ENCODE assay signal across 8 mouse cellular contexts in the genomic region with DNA sequence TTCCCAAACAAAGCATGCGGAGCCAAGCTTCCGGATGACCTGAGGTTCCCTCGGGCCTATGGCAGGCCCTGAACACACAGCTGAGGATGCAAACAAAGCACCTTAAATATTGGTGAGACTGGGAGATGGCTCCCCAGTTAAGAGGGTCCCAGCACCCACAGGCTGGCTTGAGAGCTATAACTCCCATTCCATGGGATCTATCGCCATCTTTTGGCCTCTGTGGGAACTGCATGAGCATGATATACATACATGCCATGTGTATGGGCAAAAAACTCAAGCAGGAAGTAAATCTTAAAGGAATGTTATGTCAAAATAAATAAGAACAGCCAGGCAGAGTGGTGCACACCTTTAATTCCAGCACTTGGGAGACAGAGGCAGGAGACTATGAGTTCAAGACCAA. TPM values are rescaled to one million over a fixed set of nuclear protein-coding genes. Genes with fewer than 3 reads are reported as not detected.
DNase-seq lines count a peak whose midpoint lies in the region; ATAC-seq and TF ChIP-seq lines count a peak whose summit lies in the region.
"Had no signal": no experiment of that assay in that cellular context is flagged by ENCODE, and none has a peak within 500 bp of the region (broad histone marks: within the 10 kb centered on the region; RNA-seq: fewer than 3 reads in every experiment).

No protein-coding gene starts in this region.

- no peaks in the 10 kb centered on the region for H3K79me2 ChIP-seq in CH12.LX (replicated peaks; ENCODE audit: control insufficient read depth, extremely low read depth, insufficient read depth, poor library complexity, severe bottlenecking)

- in situ Hi-C loops in CH12.LX (cut with MboI; ENCODE audit: low pct_ligation_motif_present, low pct_unique_long_range_greater_than_20kb, low sequenced_read_pairs), result no loop called here

- WGBS in intestine, postnatal 0 days, result 79% methylated on average over 4 of the region's 4 CpGs
- 84% methylated on average over 4 of the region's 4 CpGs for WGBS in intestine, embryonic 15.5 days

- H3K9ac ChIP-seq in intestine, postnatal 0 days (ENCODE audit: low read depth, low read length), result no peak overlapping the region
- H3K9ac ChIP-seq in intestine, embryonic 15.5 days, result no peak overlapping the region
- H3K9ac ChIP-seq in CH12.LX (ENCODE audit: insufficient read depth, low read depth), result no peak overlapping the region
- H3K9ac ChIP-seq: embryonic facial prominence, embryonic 12.5 days had no signal

- ATAC-seq in intestine, postnatal 0 days, result no peak
- ATAC-seq in intestine, embryonic 15.5 days, result no peak

- dilution Hi-C loops in CH12.LX (cut with MboI; ENCODE audit: extremely low pct_ligation_motif_present, extremely low pct_unique_long_range_greater_than_20kb, low sequenced_read_pairs), result no loop called here

- TF ChIP-seq EP300 in CH12.LX (IDR thresholded peaks at IDR 0.05; ENCODE audit: low read length), result no peak

- peak; percentile 55 for TF ChIP-seq RAD21 in CH12.LX (IDR thresholded peaks at IDR 0.05; ENCODE audit: low read depth, low read length)

- DNase-seq in CH12.LX (ENCODE audit: extremely low read depth) (peak; percentile 38), ZHBTc4 (ENCODE audit: low read depth, low spot score) (peak; percentile 82)
- DNase-seq in monocyte, adult 2 months (ENCODE audit: low read depth in 1 of 2, low spot score in 2 of 2), result peak; percentile 20 to 29
- no peak for DNase-seq in layer of hippocampus, adult 11-12 months (ENCODE audit: low spot score)
- no peak for DNase-seq in frontal cortex, adult 2 months (ENCODE audit: extremely low spot score in 1 of 2, low spot score in 1 of 2)

- no peaks in the 10 kb centered on the region for H3K9me3 ChIP-seq in intestine, postnatal 0 days (ENCODE audit: control insufficient read depth)
- H3K9me3 ChIP-seq in intestine, embryonic 15.5 days, result no peaks in the 10 kb centered on the region
- peaks cover 7% of the 10 kb centered on the region for H3K9me3 ChIP-seq in CH12.LX (replicated peaks; ENCODE audit: low read length)

- peak; percentile 75 for TF ChIP-seq CTCF in intestine, postnatal 0 days (IDR thresholded peaks at IDR 0.05; ENCODE audit: low read depth)
- TF ChIP-seq CTCF in CH12.LX (conservative IDR thresholded peaks at IDR 0.05 in 1 of 2, IDR thresholded peaks at IDR 0.05 in 1 of 2; ENCODE audit: low read depth in 2 of 2, low read length in 2 of 2), result peak; percentile 62 to 65; a peak in 3 of 4 replicates

- H3K36me3 ChIP-seq in intestine, postnatal 0 days (ENCODE audit: control insufficient read depth, insufficient read depth), result no peaks in the 10 kb centered on the region
- no peaks in the 10 kb centered on the region for H3K36me3 ChIP-seq in intestine, embryonic 15.5 days
- H3K36me3 ChIP-seq in CH12.LX (replicated peaks in 1 of 2; ENCODE audit: control insufficient read depth in 1 of 2, insufficient read depth in 1 of 2, low read length in 1 of 2), result peaks cover 0 to under 1% of the 10 kb centered on the region in 2 experiments
- H3K36me3 ChIP-seq: embryonic facial prominence, embryonic 12.5 days had no signal

- no peak for TF ChIP-seq POLR2A in CH12.LX (IDR thresholded peaks at IDR 0.05; ENCODE audit: low read depth, low read length)

- H3K4me3 ChIP-seq in intestine, postnatal 0 days (ENCODE audit: low read depth, low read length), result no peak overlapping the region
- H3K4me3 ChIP-seq in intestine, embryonic 15.5 days (replicated peaks), result no peak overlapping the region
- no peak overlapping the region for H3K4me3 ChIP-seq in CH12.LX (replicated peaks in 1 of 3; ENCODE audit: low read depth in 2 of 3, low read length in 2 of 3, poor library complexity in 1 of 3)
- H3K4me3 ChIP-seq: embryonic facial prominence, embryonic 12.5 days had no signal

- H3K27ac ChIP-seq in intestine, postnatal 0 days (ENCODE audit: low read depth, low read length), result no peak overlapping the region
- no peak overlapping the region for H3K27ac ChIP-seq in intestine, embryonic 15.5 days
- H3K27ac ChIP-seq in CH12.LX (ENCODE audit: insufficient read depth, low read depth), result no peak overlapping the region
- H3K27ac ChIP-seq: embryonic facial prominence, embryonic 12.5 days had no signal

- H3K4me1 ChIP-seq in intestine, postnatal 0 days (replicated peaks; ENCODE audit: control insufficient read depth, insufficient read depth, low read length), result no peaks in the 10 kb centered on the region
- peaks cover 4% of the 10 kb centered on the region for H3K4me1 ChIP-seq in intestine, embryonic 15.5 days (replicated peaks)
- H3K4me1 ChIP-seq in CH12.LX (ENCODE audit: control insufficient read depth in 1 of 2, insufficient read depth in 2 of 2), result peaks cover 0 to 5% of the 10 kb centered on the region in 2 experiments; a peak in 2 of 4 replicates

- no peaks in the 10 kb centered on the region for H3K27me3 ChIP-seq in intestine, postnatal 0 days (replicated peaks; ENCODE audit: control insufficient read depth, insufficient read depth, low read length)
- H3K27me3 ChIP-seq in intestine, embryonic 15.5 days (replicated peaks), result no peaks in the 10 kb centered on the region
- no peaks in the 10 kb centered on the region for H3K27me3 ChIP-seq in CH12.LX (replicated peaks)
- H3K27me3 ChIP-seq: embryonic facial prominence, embryonic 12.5 days had no signal

- no peak overlapping the region for H3K4me2 ChIP-seq in intestine, postnatal 0 days (replicated peaks; ENCODE audit: low read depth)
- no peak overlapping the region for H3K4me2 ChIP-seq in intestine, embryonic 15.5 days (replicated peaks)
- H3K4me2 ChIP-seq in CH12.LX (ENCODE audit: insufficient read depth, low read depth, poor library complexity, severe bottlenecking), result no peak overlapping the region
- H3K4me2 ChIP-seq: embryonic facial prominence, embryonic 12.5 days had no signal

TF ChIP-seq in CH12.LX, 34 proteins besides CTCF, POLR2A, EP300 and RAD21:
- TF ChIP-seq PAX5 (IDR thresholded peaks at IDR 0.05; ENCODE audit: low read length) (no peak), SMC3 (IDR thresholded peaks at IDR 0.05; ENCODE audit: low read depth, low read length) (peak; percentile 11; the same call in 1 of the 2 replicates)

RNA-seq across cellular contexts. Expression of gene 1810055G02Rik, which starts 15.8 kb away (rescaled TPM):
- polyA plus RNA-seq in intestine, postnatal 0 days (2015; fragmentation: Nextera tagmentation; extraction: Ambion mirVana), result 215 and 238 TPM in 2 replicates
- 39.9 and 41.9 TPM in 2 replicates for polyA plus RNA-seq in intestine, embryonic 15.5 days (2015; fragmentation: Nextera tagmentation; extraction: Ambion mirVana)
- total RNA-seq in CH12.LX (2012; rRNA removed) (7.9 and 8.0 TPM in 2 replicates), CH12.LX (2014; rRNA removed) (4.9 and 5.6 TPM in 2 replicates)
- polyA plus RNA-seq in CH12.LX (2012; ENCODE audit: insufficient read length, low read depth), result 9.5 and 10.8 TPM in 2 replicates
- 32.8 and 37.2 TPM in 2 replicates for polyA plus RNA-seq in frontal cortex, adult 2 months (2012; rRNA removed)

RNA-seq across cellular contexts. Expression of gene Lrp5, which starts 37.5 kb away (rescaled TPM):
- polyA plus RNA-seq in intestine, postnatal 0 days (2015; fragmentation: Nextera tagmentation; extraction: Ambion mirVana), result 2.8 and 3.2 TPM in 2 replicates
- polyA plus RNA-seq in intestine, embryonic 15.5 days (2015; fragmentation: Nextera tagmentation; extraction: Ambion mirVana), result 5.2 and 5.4 TPM in 2 replicates
- total RNA-seq in CH12.LX (2012; rRNA removed) (0.88 and 1.4 TPM in 2 replicates), CH12.LX (2014; rRNA removed) (0.13 and 0.32 TPM in 2 replicates)
- polyA plus RNA-seq in CH12.LX (2012; ENCODE audit: insufficient read length, low read depth), result 0.93 and 1.1 TPM in 2 replicates
- polyA plus RNA-seq in frontal cortex, adult 2 months (2012; rRNA removed), result 4.9 and 5.2 TPM in 2 replicates

RNA-seq across cellular contexts. Expression of gene Kmt5b, which starts 43.3 kb away (rescaled TPM):
- 10.4 and 11.0 TPM in 2 replicates for polyA plus RNA-seq in intestine, postnatal 0 days (2015; fragmentation: Nextera tagmentation; extraction: Ambion mirVana)
- polyA plus RNA-seq in intestine, embryonic 15.5 days (2015; fragmentation: Nextera tagmentation; extraction: Ambion mirVana), result 21.8 and 22.0 TPM in 2 replicates
- total RNA-seq in CH12.LX (2012; rRNA removed) (10.9 and 11.0 TPM in 2 replicates), CH12.LX (2014; rRNA removed) (13.9 and 15.1 TPM in 2 replicates)
- polyA plus RNA-seq in CH12.LX (2012; ENCODE audit: insufficient read length, low read depth), result 16.6 and 24.2 TPM in 2 replicates
- 36.3 and 37.2 TPM in 2 replicates for polyA plus RNA-seq in frontal cortex, adult 2 months (2012; rRNA removed)

Comparison
In these comparisons a context has a peak if more than half of its experiments do, and no peak if none do; other contexts are left out.
1. DNase-seq: peak in CH12.LX (single experiment), ZHBTc4 (single experiment) and monocyte, adult 2 months (2 of 2); none in layer of hippocampus, adult 11-12 months (single experiment) and frontal cortex, adult 2 months (0 of 2).